Mouse (Mus musculus) small intestine, adult 2 months (tissue): ENCODE results near the gene Fam160a1. TPM values are rescaled to one million over a fixed set of nuclear protein-coding genes. Genes with fewer than 3 reads are reported as not detected.

Experiments used
- H3K27ac ChIP-seq: fragments of 200-500 bp; 2 replicates; pipeline ENCODE4 v1.5.1; 2012; ENCODE audit warnings: low read depth, low read length, control low read depth, inconsistent platforms; ENCODE audit not compliant: insufficient read depth
- H3K27me3 ChIP-seq: fragments of 200-500 bp; 2 replicates; pipeline ENCODE4 v1.6.1; 2012; ENCODE audit warnings: mild to moderate bottlenecking, moderate library complexity, low read length, inconsistent platforms; ENCODE audit not compliant: control insufficient read depth, insufficient read depth
- H3K36me3 ChIP-seq: fragments of 200-500 bp; 2 replicates; pipeline ENCODE4 v1.6.1; 2012; ENCODE audit warnings: mild to moderate bottlenecking, low read length, control low read depth, inconsistent platforms; ENCODE audit not compliant: control insufficient read depth, insufficient read depth
- H3K4me1 ChIP-seq: fragments of 200-500 bp; 2 replicates; pipeline ENCODE4 v1.6.1; 2012; ENCODE audit warnings: low read length, inconsistent platforms, mixed read lengths; ENCODE audit not compliant: control insufficient read depth, insufficient read depth, insufficient read length
- H3K4me3 ChIP-seq: fragments of 200-500 bp; 2 replicates; pipeline ENCODE4 v1.5.1; 2012; ENCODE audit warnings: low read depth, mild to moderate bottlenecking, control low read depth, inconsistent platforms, low read length, moderate library complexity
- CTCF ChIP-seq: fragments of 200-500 bp; IDR thresholded peaks from 2 replicates; pipeline ENCODE4 v1.5.1; 2012; ENCODE audit warnings: low read depth, mild to moderate bottlenecking, control low read depth, inconsistent platforms, low read length, moderate library complexity, mixed read lengths; ENCODE audit not compliant: insufficient replicate concordance, insufficient read length; ENCODE audit errors: extremely low read depth
- POLR2A ChIP-seq: fragments of 200-500 bp; IDR thresholded peaks from 2 replicates; pipeline ENCODE4 v1.6.1; 2012; ENCODE audit warnings: low read depth, mild to moderate bottlenecking, control low read depth, inconsistent platforms, low read length, moderate library complexity
- WGBS: fragments of 180-500 bp; shearing (Covaris S2); methylation state at CpG from one replicate; pipeline ENCODE4 v1.1.7; 2018; 5-methylcytosine and 5-hydroxymethylcytosine counted together
- polyA plus RNA-seq: library from polyadenylated mRNA; depleted of rRNA; stranded (reverse); fragments of >200 nt; gene quantifications from 2 replicates; pipeline ENCODE4 v1.2.3, GENCODE M21; 2012

Gene Fam160a1
- polyA plus RNA-seq, 1 experiment: 12.6 TPM

GRCm38 (mm10) chr3:85725110-85725509 is 92.0 kb downstream of the Fam160a1 start:
- Histone ChIP-seq H3K4me3 (no peak overlapping the region), H3K36me3 (peaks cover 3% of the 10 kb centered on the region), H3K27me3 (no peaks in the 10 kb centered on the region), H3K27ac (no peak overlapping the region), H3K4me1 (no peaks in the 10 kb centered on the region)
- TF ChIP-seq CTCF (no peak), POLR2A (no peak)
- 32% methylated on average over 2 of the region's 2 CpGs for WGBS

- Histone ChIP-seq H3K4me3 (no peak overlapping the region), H3K4me1 (no peaks in the 10 kb centered on the region), H3K36me3 (peaks cover 2% of the 10 kb centered on the region; the same call in 1 of the 2 replicates), H3K27me3 (no peaks in the 10 kb centered on the region), H3K27ac (no peak overlapping the region)
- TF ChIP-seq CTCF: no peak
- TF ChIP-seq POLR2A: no peak
- 85% methylated on average over 6 of the region's 6 CpGs for WGBS
Measured at GRCm38 (mm10) chr3:85722581-85722980, 94.5 kb downstream of the Fam160a1 start.

- H3K36me3 ChIP-seq: no peaks in the 10 kb centered on the region
- H3K4me3 ChIP-seq: no peak overlapping the region
- no peaks in the 10 kb centered on the region for H3K4me1 ChIP-seq
- whole genome bisulfite sequencing: 65% methylated on average over 4 of the region's 4 CpGs
- no peaks in the 10 kb centered on the region for H3K27me3 ChIP-seq
- TF ChIP-seq POLR2A (no peak), CTCF (no peak)
- H3K27ac ChIP-seq: no peak overlapping the region
Measured at GRCm38 (mm10) chr3:85715764-85716297, 101.3 kb downstream of the Fam160a1 start.

- WGBS: 86% methylated on average over 7 of the region's 7 CpGs
- TF ChIP-seq POLR2A (no peak), CTCF (no peak)
- H3K4me3 ChIP-seq: no peak overlapping the region
- H3K27me3 ChIP-seq: no peaks in the 10 kb centered on the region
- H3K27ac ChIP-seq: no peak overlapping the region
- no peaks in the 10 kb centered on the region for H3K36me3 ChIP-seq
- H3K4me1 ChIP-seq: no peaks in the 10 kb centered on the region
Measured at GRCm38 (mm10) chr3:85713936-85714709, 103.0 kb downstream of the Fam160a1 start.

- 19% methylated on average over 8 of the region's 8 CpGs for WGBS
- H3K4me3 ChIP-seq: no peak overlapping the region
- no peaks in the 10 kb centered on the region for H3K27me3 ChIP-seq
- TF ChIP-seq CTCF (no peak), POLR2A (no peak)
- H3K4me1 ChIP-seq: no peaks in the 10 kb centered on the region
- no peaks in the 10 kb centered on the region for H3K36me3 ChIP-seq
- H3K27ac ChIP-seq: no peak overlapping the region
Measured at GRCm38 (mm10) chr3:85710695-85711094, 106.4 kb downstream of the Fam160a1 start.

GRCm38 (mm10) chr3:85707421-85707820 is 109.7 kb downstream of the Fam160a1 start:
- Histone ChIP-seq H3K36me3 (no peaks in the 10 kb centered on the region), H3K27me3 (no peaks in the 10 kb centered on the region), H3K4me3 (no peak overlapping the region), H3K27ac (no peak overlapping the region), H3K4me1 (no peaks in the 10 kb centered on the region)
- TF ChIP-seq CTCF: peak; percentile 80; the same call in 1 of the 2 replicates
- TF ChIP-seq POLR2A: no peak
- WGBS: 35% methylated on average over 7 of the region's 7 CpGs

- TF ChIP-seq POLR2A: no peak
- TF ChIP-seq CTCF: no peak
- 47% methylated on average over 6 of the region's 6 CpGs for whole genome bisulfite sequencing
- Histone ChIP-seq H3K27ac (no peak overlapping the region), H3K4me3 (no peak overlapping the region), H3K36me3 (no peaks in the 10 kb centered on the region), H3K4me1 (no peaks in the 10 kb centered on the region), H3K27me3 (no peaks in the 10 kb centered on the region)
Measured at GRCm38 (mm10) chr3:85703141-85703882, 113.8 kb downstream of the Fam160a1 start.

- TF ChIP-seq POLR2A: no peak
- TF ChIP-seq CTCF: no peak
- Histone ChIP-seq H3K4me1 (no peaks in the 10 kb centered on the region), H3K27ac (no peak overlapping the region), H3K36me3 (no peaks in the 10 kb centered on the region), H3K27me3 (no peaks in the 10 kb centered on the region), H3K4me3 (no peak overlapping the region)
- WGBS: 85% methylated on average over 4 of the region's 4 CpGs
Measured at GRCm38 (mm10) chr3:85698496-85698895, 118.6 kb downstream of the Fam160a1 start.
